12 mouse cellular contexts compared by ENCODE assay signal in the genomic region with DNA sequence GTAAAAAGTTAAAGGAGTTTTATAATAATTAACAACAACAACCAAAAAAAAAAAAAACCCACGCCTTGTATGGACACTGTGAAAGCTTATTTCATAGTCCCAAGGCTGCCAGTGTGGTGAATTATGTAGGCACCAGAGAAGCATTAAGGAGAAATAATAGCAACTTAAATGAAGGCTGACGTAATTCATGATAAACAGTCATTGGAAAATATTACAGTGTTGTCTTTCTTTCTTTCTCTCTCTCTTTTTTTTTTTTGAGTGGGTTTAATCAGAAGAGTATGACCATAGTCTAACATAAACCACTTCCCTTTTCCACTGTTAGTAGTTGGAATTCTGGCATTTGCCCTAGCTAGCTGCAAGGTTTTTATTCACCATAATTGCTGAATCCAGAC.
DNase-seq lines count a peak whose midpoint lies in the region; ATAC-seq and TF ChIP-seq lines count a peak whose summit lies in the region.
"Had no signal": no experiment of that assay in that cellular context is flagged by ENCODE, and none has a peak within 500 bp of the region (broad histone marks: within the 10 kb centered on the region; RNA-seq: fewer than 3 reads in every experiment).

No protein-coding gene starts in this region.

- intact Hi-C loops in heart, postnatal 25 days (cut with DNase I): loop anchor here (2.0 kb wide), 1 partner anchor 24 kb away; no protein-coding TSS in a partner anchor

- no peak for DNase-seq in heart, postnatal 25 days (ENCODE audit: low spot score)
- peak; percentile 6 for DNase-seq in midbrain, embryonic 11.5 days (ENCODE audit: low spot score, missing footprints)
- DNase-seq in thymus, postnatal 0 days (ENCODE audit: low spot score): no peak
- no peak for DNase-seq in urinary bladder, postnatal 25 days (ENCODE audit: low spot score)
- DNase-seq: cerebellum, postnatal 36 days; gastrocnemius, postnatal 10 days; liver, embryonic 13.5 days; right cerebral cortex, postnatal 14 days had no signal

- H3K4me2 ChIP-seq in heart, embryonic 14.5 days (ENCODE audit: low read length): no peak overlapping the region
- H3K4me2 ChIP-seq in midbrain, embryonic 11.5 days: no peak overlapping the region
- no peak overlapping the region for H3K4me2 ChIP-seq in midbrain, embryonic 15.5 days
- H3K4me2 ChIP-seq: liver, embryonic 13.5 days had no signal

- H3K9me3 ChIP-seq in heart, embryonic 14.5 days (ENCODE audit: control insufficient read depth, low read length): no peaks in the 10 kb centered on the region
- H3K9me3 ChIP-seq in midbrain, embryonic 11.5 days (ENCODE audit: control insufficient read depth, low read length): no peaks in the 10 kb centered on the region
- H3K9me3 ChIP-seq in midbrain, embryonic 15.5 days: no peaks in the 10 kb centered on the region
- H3K9me3 ChIP-seq: liver, embryonic 13.5 days had no signal

- ATAC-seq in heart, embryonic 14.5 days (ENCODE audit: insufficient number of reproducible peaks, insufficient read depth, low FRiP score, low read depth): no peak
- no peak for ATAC-seq in midbrain, embryonic 11.5 days (ENCODE audit: low FRiP score)
- no peak for ATAC-seq in midbrain, embryonic 15.5 days (replicated peaks)
- 0 out of 2 replicates have a peak, but pooled peaks have one; percentile 15 for ATAC-seq in megakaryocyte progenitor cell, adult 5-6 weeks (replicated peaks; ENCODE audit: poor library complexity)

- no peak overlapping the region for H3K9ac ChIP-seq in heart, embryonic 14.5 days (ENCODE audit: low read length)
- H3K9ac ChIP-seq in midbrain, embryonic 11.5 days (ENCODE audit: low read length): no peak overlapping the region
- no peak overlapping the region for H3K9ac ChIP-seq in midbrain, embryonic 15.5 days
- H3K9ac ChIP-seq: liver, embryonic 13.5 days had no signal

- 78% methylated on average over 2 of the region's 2 CpGs for WGBS in heart, embryonic 14.5 days
- WGBS in midbrain, embryonic 11.5 days: 88% methylated on average over 2 of the region's 2 CpGs
- WGBS in midbrain, embryonic 15.5 days: 79% methylated on average over 2 of the region's 2 CpGs

- peaks cover 19 to 57% of the 10 kb centered on the region in 2 experiments for H3K4me1 ChIP-seq in heart, embryonic 14.5 days (ENCODE audit: control insufficient read depth in 2 of 2, insufficient read depth in 2 of 2, low read length in 2 of 2)
- 0 out of 2 replicates have a peak, but pooled peaks cover 4% of the 10 kb centered on the region for H3K4me1 ChIP-seq in midbrain, embryonic 11.5 days (ENCODE audit: control insufficient read depth, insufficient read depth, low read length)
- peaks cover 16% of the 10 kb centered on the region for H3K4me1 ChIP-seq in midbrain, embryonic 15.5 days
- H3K4me1 ChIP-seq in cortical plate, adult 2 months (ENCODE audit: control insufficient read depth, insufficient read depth, low read length): peaks cover 12% of the 10 kb centered on the region

- no peak for TF ChIP-seq CTCF in cortical plate, adult 2 months (IDR thresholded peaks at IDR 0.05; ENCODE audit: extremely low read depth, insufficient read depth, low read length)

- H3K27ac ChIP-seq in heart, embryonic 14.5 days (replicated peaks in 1 of 2; ENCODE audit: control insufficient read depth in 1 of 2, insufficient read depth in 1 of 2, low read depth in 2 of 2, low read length in 2 of 2): peak overlapping the region; percentile 86 to 92
- 0 out of 2 replicates have a peak overlapping the region, but pooled peaks have one; percentile 13 for H3K27ac ChIP-seq in midbrain, embryonic 11.5 days (ENCODE audit: low read depth, low read length)
- no peak overlapping the region for H3K27ac ChIP-seq in midbrain, embryonic 15.5 days
- H3K27ac ChIP-seq in cortical plate, adult 2 months (ENCODE audit: insufficient read depth, low read length): 0 out of 2 replicates have a peak overlapping the region, but pooled peaks have one; percentile 51
- H3K27ac ChIP-seq: liver, embryonic 13.5 days had no signal

- TF ChIP-seq POLR2A in cortical plate, adult 2 months (IDR thresholded peaks at IDR 0.05; ENCODE audit: extremely low read depth, insufficient read depth, low read length): no peak

- no peaks in the 10 kb centered on the region for H3K36me3 ChIP-seq in heart, embryonic 14.5 days (ENCODE audit: control insufficient read depth, insufficient read depth, low read length)
- no peaks in the 10 kb centered on the region for H3K36me3 ChIP-seq in midbrain, embryonic 11.5 days (ENCODE audit: control insufficient read depth, insufficient read depth, low read length)
- H3K36me3 ChIP-seq in midbrain, embryonic 15.5 days (replicated peaks): no peaks in the 10 kb centered on the region
- H3K36me3 ChIP-seq: liver, embryonic 13.5 days had no signal

- H3K4me3 ChIP-seq in heart, embryonic 14.5 days (ENCODE audit: control insufficient read depth in 1 of 2, insufficient read depth in 1 of 2, low read depth in 1 of 2, low read length in 2 of 2): no peak overlapping the region
- H3K4me3 ChIP-seq in midbrain, embryonic 11.5 days (ENCODE audit: low read depth, low read length): no peak overlapping the region
- H3K4me3 ChIP-seq in midbrain, embryonic 15.5 days: no peak overlapping the region
- no peak overlapping the region for H3K4me3 ChIP-seq in cortical plate, adult 2 months (ENCODE audit: insufficient read depth, low read length)
- H3K4me3 ChIP-seq: liver, embryonic 13.5 days had no signal

- no peaks in the 10 kb centered on the region for H3K27me3 ChIP-seq in heart, embryonic 14.5 days (ENCODE audit: control insufficient read depth, insufficient read depth, low read length)
- H3K27me3 ChIP-seq in midbrain, embryonic 11.5 days (ENCODE audit: control insufficient read depth, insufficient read depth, low read length): no peaks in the 10 kb centered on the region
- H3K27me3 ChIP-seq in midbrain, embryonic 15.5 days (replicated peaks): no peaks in the 10 kb centered on the region
- H3K27me3 ChIP-seq: liver, embryonic 13.5 days had no signal
